7 mouse cellular contexts compared by ENCODE assay signal in genomic region chr3:84732016-84732502, GRCm38 (mm10).
DNase-seq lines count a peak whose midpoint lies in the region; ATAC-seq and TF ChIP-seq lines count a peak whose summit lies in the region.

No protein-coding gene starts in this region.

- H3K36me3 ChIP-seq in lung, embryonic 14.5 days (ENCODE audit: insufficient read depth): no peaks in the 10 kb centered on the region
- no peaks in the 10 kb centered on the region for H3K36me3 ChIP-seq in hindbrain, embryonic 12.5 days
- no peaks in the 10 kb centered on the region for H3K36me3 ChIP-seq in midbrain, embryonic 12.5 days

- no peaks in the 10 kb centered on the region for H3K9me3 ChIP-seq in lung, embryonic 14.5 days (ENCODE audit: low read depth, low read length)
- H3K9me3 ChIP-seq in hindbrain, embryonic 12.5 days (replicated peaks): no peaks in the 10 kb centered on the region
- H3K9me3 ChIP-seq in midbrain, embryonic 12.5 days: no peaks in the 10 kb centered on the region

- 6% methylated on average over 20 of the region's 20 CpGs for WGBS in lung, embryonic 14.5 days
- WGBS in hindbrain, embryonic 12.5 days: 2% methylated on average over 20 of the region's 20 CpGs
- 2% methylated on average over 20 of the region's 20 CpGs for WGBS in midbrain, embryonic 12.5 days

- H3K4me1 ChIP-seq in lung, embryonic 14.5 days (ENCODE audit: insufficient read depth): peaks cover 9% of the 10 kb centered on the region; the same call in 1 of the 2 replicates
- H3K4me1 ChIP-seq in hindbrain, embryonic 12.5 days: peaks cover 27% of the 10 kb centered on the region
- H3K4me1 ChIP-seq in midbrain, embryonic 12.5 days: peaks cover 27% of the 10 kb centered on the region

- H3K4me2 ChIP-seq in lung, embryonic 14.5 days: peak overlapping the region; percentile 59
- peak overlapping the region; percentile 58 for H3K4me2 ChIP-seq in hindbrain, embryonic 12.5 days (replicated peaks)
- H3K4me2 ChIP-seq in midbrain, embryonic 12.5 days (replicated peaks): peak overlapping the region; percentile 54

- peaks cover 4% of the 10 kb centered on the region; the same call in 1 of the 2 replicates for H3K27me3 ChIP-seq in lung, embryonic 14.5 days (ENCODE audit: insufficient read depth, low read length)
- H3K27me3 ChIP-seq in hindbrain, embryonic 12.5 days: peaks cover 34% of the 10 kb centered on the region; the same call in 1 of the 2 replicates
- peaks cover 81% of the 10 kb centered on the region for H3K27me3 ChIP-seq in midbrain, embryonic 12.5 days

- H3K27ac ChIP-seq in lung, embryonic 14.5 days (ENCODE audit: low read depth): no peak overlapping the region
- peak overlapping the region; percentile 45 for H3K27ac ChIP-seq in hindbrain, embryonic 12.5 days
- peak overlapping the region; percentile 73 for H3K27ac ChIP-seq in midbrain, embryonic 12.5 days (replicated peaks)

- DNase-seq in lung, embryonic 14.5 days: peak; percentile 23
- DNase-seq in lung, postnatal 4 days: no peak
- peak; percentile 59 to 70 for DNase-seq in cerebellum, postnatal 10 days
- peak; percentile 72 for DNase-seq in thymus, postnatal 4 days
- DNase-seq in urinary bladder, postnatal 10 days (ENCODE audit: low spot score): no peak

- H3K4me3 ChIP-seq in lung, embryonic 14.5 days (ENCODE audit: low read depth, low read length): peak overlapping the region; percentile 20
- peak overlapping the region; percentile 26 for H3K4me3 ChIP-seq in hindbrain, embryonic 12.5 days
- H3K4me3 ChIP-seq in midbrain, embryonic 12.5 days: peak overlapping the region; percentile 30

- no peak overlapping the region; the same call in 1 of the 2 replicates for H3K9ac ChIP-seq in lung, embryonic 14.5 days
- peak overlapping the region; percentile 10; the same call in 1 of the 2 replicates for H3K9ac ChIP-seq in hindbrain, embryonic 12.5 days
- peak overlapping the region; percentile 34; the same call in 1 of the 2 replicates for H3K9ac ChIP-seq in midbrain, embryonic 12.5 days (replicated peaks)

- no peak for TF ChIP-seq CTCF in lung, embryonic 14.5 days (IDR thresholded peaks at IDR 0.05; ENCODE audit: low read depth)

- no peak for ATAC-seq in lung, embryonic 14.5 days (ENCODE audit: insufficient read depth)
- ATAC-seq in hindbrain, embryonic 12.5 days (ENCODE audit: low FRiP score): peak; percentile 78
- peak; percentile 83 for ATAC-seq in midbrain, embryonic 12.5 days (ENCODE audit: low FRiP score, low read depth)

Comparison
In these comparisons a context has a peak if more than half of its experiments do, and no peak if none do; other contexts are left out.
1. DNase-seq: peak in lung, embryonic 14.5 days (single experiment), cerebellum, postnatal 10 days (2 of 2) and thymus, postnatal 4 days (single experiment); none in lung, postnatal 4 days (0 of 2) and urinary bladder, postnatal 10 days (single experiment).
2. Peak in every context shown above with its lines, with median percentiles within 50 percentile points of each other: H3K4me2 ChIP-seq and H3K4me3 ChIP-seq.